Mouse (Mus musculus): ENCODE measurements around the gene 3830406C13Rik. TPM values are rescaled to one million over a fixed set of nuclear protein-coding genes. Genes with fewer than 3 reads are reported as not detected.

The 3830406C13Rik gene
- polyA plus RNA-seq, 2 experiments, result 8.3 to 19.1 TPM

- no peak overlapping the region for H3K4me3 ChIP-seq (ENCODE audit: insufficient read depth in 1 of 2, low read depth in 2 of 2, low read length in 2 of 2)
- peaks cover 96% of the 10 kb centered on the region for H3K27me3 ChIP-seq (ENCODE audit: control insufficient read depth, insufficient read depth, low read length)
- DNase-seq (ENCODE audit: low read depth in 3 of 3, low spot score in 3 of 3), result no peak
These were observed 62.3 kb downstream of the 3830406C13Rik start for GRCm38 (mm10) chr14:12346011-12346864.

GRCm38 (mm10) chr14:12346865-12347600, 63.1 kb downstream of the 3830406C13Rik start:
- 2% methylated on average over 26 of the region's 26 CpGs for WGBS (ENCODE audit: insufficient replicate concordance)
- TF ChIP-seq EP300 (IDR thresholded peaks at IDR 0.05; ENCODE audit: low read depth), result no peak
- no peak for TF ChIP-seq CTCF (IDR thresholded peaks at IDR 0.05; ENCODE audit: low read depth)
- H3K27me3 ChIP-seq (ENCODE audit: control insufficient read depth, insufficient read depth, low read length), result peaks cover 90% of the 10 kb centered on the region
- ATAC-seq (ENCODE audit: insufficient read depth), result no peak
- no peaks in the 10 kb centered on the region for H3K36me3 ChIP-seq (replicated peaks; ENCODE audit: control insufficient read depth, insufficient read depth, low read depth)
- no peaks in the 10 kb centered on the region for H3K4me1 ChIP-seq (replicated peaks; ENCODE audit: control insufficient read depth in 2 of 2, insufficient read depth in 2 of 2, low read length in 1 of 2)
- no peak overlapping the region for H3K27ac ChIP-seq
- H3K9me3 ChIP-seq (ENCODE audit: control insufficient read depth, low read length), result no peaks in the 10 kb centered on the region
- no peak overlapping the region for H3K9ac ChIP-seq (replicated peaks)
- DNase-seq (ENCODE audit: low read depth in 3 of 3, low spot score in 3 of 3), result no peak
- H3K4me2 ChIP-seq (ENCODE audit: low read depth), result no peak overlapping the region
- H3K4me3 ChIP-seq (ENCODE audit: insufficient read depth in 1 of 2, low read depth in 2 of 2, low read length in 2 of 2), result no peak overlapping the region

More at GRCm38 (mm10) chr14:12346011-12346864, 62.3 kb downstream of the 3830406C13Rik start:
- TF ChIP-seq CTCF (IDR thresholded peaks at IDR 0.05; ENCODE audit: low read depth) (no peak), EP300 (IDR thresholded peaks at IDR 0.05; ENCODE audit: low read depth) (no peak)
- Histone ChIP-seq H3K4me2 (ENCODE audit: low read depth) (no peak overlapping the region), H3K9me3 (ENCODE audit: control insufficient read depth, low read length) (no peaks in the 10 kb centered on the region), H3K36me3 (replicated peaks; ENCODE audit: control insufficient read depth, insufficient read depth, low read depth) (no peaks in the 10 kb centered on the region), H3K9ac (replicated peaks) (no peak overlapping the region), H3K27ac (no peak overlapping the region), H3K4me1 (replicated peaks; ENCODE audit: control insufficient read depth in 2 of 2, insufficient read depth in 2 of 2, low read length in 1 of 2) (no peaks in the 10 kb centered on the region)
- ATAC-seq (ENCODE audit: insufficient read depth), result no peak
- 1% methylated on average over 50 of the region's 50 CpGs for WGBS (ENCODE audit: insufficient replicate concordance)

GRCm38 (mm10) chr14:12348089-12348488, 64.1 kb downstream of the 3830406C13Rik start, which contains the start of gene Fezf2:
Gene Fezf2, minus strand, starts transcription at chr14:12348189.
- Histone ChIP-seq H3K4me1 (replicated peaks; ENCODE audit: control insufficient read depth in 2 of 2, insufficient read depth in 2 of 2, low read length in 1 of 2) (no peaks in the 10 kb centered on the region), H3K4me2 (ENCODE audit: low read depth) (no peak within 1 kb of the TSS), H3K27ac (no peak within 1 kb of the TSS), H3K4me3 (ENCODE audit: insufficient read depth in 1 of 2, low read depth in 2 of 2, low read length in 2 of 2) (no peak within 1 kb of the TSS), H3K36me3 (replicated peaks; ENCODE audit: control insufficient read depth, insufficient read depth, low read depth) (no peaks in the 10 kb centered on the region), H3K9me3 (ENCODE audit: control insufficient read depth, low read length) (no peaks in the 10 kb centered on the region), H3K9ac (replicated peaks) (no peak within 1 kb of the TSS), H3K27me3 (ENCODE audit: control insufficient read depth, insufficient read depth, low read length) (peaks cover 81% of the 10 kb centered on the region)
- TF ChIP-seq EP300 (IDR thresholded peaks at IDR 0.05; ENCODE audit: low read depth) (no peak), CTCF (IDR thresholded peaks at IDR 0.05; ENCODE audit: low read depth) (no peak)
- ATAC-seq (ENCODE audit: insufficient read depth), result no peak
- no peak for DNase-seq (ENCODE audit: low read depth in 3 of 3, low spot score in 3 of 3)
- WGBS (ENCODE audit: insufficient replicate concordance), result 0% methylated on average over 2 of the region's 2 CpGs

GRCm38 (mm10) chr14:12349334-12350090, 65.5 kb downstream of the 3830406C13Rik start:
- H3K27ac ChIP-seq, result no peak overlapping the region
- no peak overlapping the region for H3K4me2 ChIP-seq (ENCODE audit: low read depth)
- no peak for DNase-seq (ENCODE audit: low read depth in 3 of 3, low spot score in 3 of 3)
- TF ChIP-seq CTCF (IDR thresholded peaks at IDR 0.05; ENCODE audit: low read depth), result no peak
- TF ChIP-seq EP300 (IDR thresholded peaks at IDR 0.05; ENCODE audit: low read depth), result no peak
- no peaks in the 10 kb centered on the region for H3K9me3 ChIP-seq (ENCODE audit: control insufficient read depth, low read length)
- no peaks in the 10 kb centered on the region for H3K36me3 ChIP-seq (replicated peaks; ENCODE audit: control insufficient read depth, insufficient read depth, low read depth)
- WGBS (ENCODE audit: insufficient replicate concordance), result 5% methylated on average over 15 of the region's 15 CpGs
- peaks cover 67% of the 10 kb centered on the region for H3K27me3 ChIP-seq (ENCODE audit: control insufficient read depth, insufficient read depth, low read length)
- no peak for ATAC-seq (ENCODE audit: insufficient read depth)
- H3K4me1 ChIP-seq (replicated peaks; ENCODE audit: control insufficient read depth in 2 of 2, insufficient read depth in 2 of 2, low read length in 1 of 2), result no peaks in the 10 kb centered on the region
- no peak overlapping the region for H3K9ac ChIP-seq (replicated peaks)
- no peak overlapping the region for H3K4me3 ChIP-seq (ENCODE audit: insufficient read depth in 1 of 2, low read depth in 2 of 2, low read length in 2 of 2)
